Mouse (Mus musculus): ENCODE measurements at regions not wholly inside any gene's neighbourhood (a gene's known extent, or its start where the extent isn't known, plus 50 kb on each side); places are given as distances from the start of the nearest gene placed in this dataset.

DNA sequence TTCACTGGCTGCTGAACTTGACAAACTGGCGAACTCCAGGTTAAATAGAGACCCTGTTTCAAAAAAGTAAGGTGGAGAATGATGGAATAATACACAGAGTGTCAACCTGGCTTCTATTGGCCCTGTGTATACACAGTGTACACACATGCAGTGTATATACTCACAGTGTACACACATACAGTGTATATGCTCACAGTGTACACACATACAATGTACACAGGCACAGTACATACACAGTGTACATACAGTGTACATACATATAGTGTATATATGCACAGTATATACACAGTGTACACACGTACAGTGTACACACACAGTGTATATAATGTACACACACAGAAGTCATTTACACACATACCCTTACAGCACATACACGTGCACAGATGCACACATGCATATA lies 52.4 kb upstream of the Aldh1b1 start:
- Histone ChIP-seq H3K36me3 (replicated peaks; ENCODE audit: control insufficient read depth, insufficient read depth, low read depth) (no peaks in the 10 kb centered on the region), H3K4me1 (replicated peaks; ENCODE audit: control insufficient read depth in 2 of 2, insufficient read depth in 2 of 2, low read length in 1 of 2) (peaks cover 3 to 17% of the 10 kb centered on the region in 2 experiments), H3K4me3 (ENCODE audit: insufficient read depth in 1 of 2, low read depth in 2 of 2, low read length in 2 of 2) (no peak overlapping the region), H3K9ac (replicated peaks) (no peak overlapping the region), H3K4me2 (ENCODE audit: low read depth) (no peak overlapping the region), H3K9me3 (ENCODE audit: control insufficient read depth, low read length) (no peaks in the 10 kb centered on the region), H3K27ac (no peak overlapping the region), H3K27me3 (ENCODE audit: control insufficient read depth, insufficient read depth, low read length) (no peaks in the 10 kb centered on the region)
- WGBS (ENCODE audit: insufficient replicate concordance): 61% methylated on average over 3 of the region's 3 CpGs
- DNase-seq (ENCODE audit: low read depth in 3 of 3, low spot score in 3 of 3): no peak
- ATAC-seq (ENCODE audit: insufficient read depth): no peak
- TF ChIP-seq EP300 (IDR thresholded peaks at IDR 0.05; ENCODE audit: low read depth): no peak
- no peak for TF ChIP-seq CTCF (IDR thresholded peaks at IDR 0.05; ENCODE audit: low read depth)

DNA sequence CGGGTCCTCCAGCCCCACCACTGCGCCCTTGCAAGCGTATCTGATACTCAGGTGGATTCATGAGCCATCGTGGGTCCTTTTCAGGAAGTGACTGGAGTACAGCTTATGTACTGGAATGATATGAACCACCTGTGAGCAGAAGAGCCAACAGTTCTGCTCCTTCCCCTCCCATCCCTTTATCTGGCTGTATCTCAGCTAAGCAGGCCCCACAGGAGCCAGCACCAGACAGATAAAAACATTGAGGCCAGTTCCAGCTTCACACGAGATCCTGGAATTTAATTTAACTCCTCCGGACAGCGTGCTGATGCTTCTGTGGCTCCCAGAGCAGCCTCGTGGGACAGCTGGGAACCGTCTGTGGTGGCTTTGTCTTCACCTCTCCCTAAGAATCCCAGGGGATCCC lies 53.1 kb upstream of the Aldh1b1 start:
- ATAC-seq (ENCODE audit: insufficient read depth): peak; percentile 85
- DNase-seq (ENCODE audit: low read depth in 3 of 3, low spot score in 3 of 3): peak; percentile 20 to 42 (median 40)

DNA sequence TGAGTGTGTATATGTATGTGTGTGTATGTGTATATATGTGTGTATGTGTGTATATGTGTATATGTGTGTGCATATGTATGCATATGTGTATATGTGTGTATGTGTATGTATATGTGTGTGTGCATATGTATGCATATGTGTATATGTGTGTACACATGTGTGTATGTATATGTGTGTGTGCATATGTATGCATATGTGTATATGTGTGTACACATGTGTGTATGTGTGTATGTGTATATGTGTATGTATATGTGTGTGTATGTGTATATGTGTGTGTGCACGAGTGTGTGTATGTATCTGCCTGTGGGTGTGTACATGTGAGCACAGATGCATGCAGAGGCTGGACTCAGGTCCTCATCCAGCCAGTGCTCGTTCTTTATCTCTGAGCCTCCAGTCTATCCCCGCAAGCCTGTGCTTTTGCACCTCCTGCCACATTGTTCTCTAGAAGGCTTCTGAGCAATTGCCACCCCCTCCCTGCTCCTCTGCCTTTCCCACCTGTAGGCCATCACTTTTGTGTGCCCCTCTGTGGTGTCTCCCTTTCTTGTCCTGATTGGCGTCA lies 53.9 kb upstream of the Aldh1b1 start:
- no peak overlapping the region for H3K9ac ChIP-seq (replicated peaks)
- WGBS (ENCODE audit: insufficient replicate concordance): 59% methylated on average over 4 of the region's 4 CpGs
- no peak for TF ChIP-seq CTCF (IDR thresholded peaks at IDR 0.05; ENCODE audit: low read depth)
- TF ChIP-seq EP300 (IDR thresholded peaks at IDR 0.05; ENCODE audit: low read depth): no peak
- peak overlapping the region; percentile 42 for H3K4me2 ChIP-seq (ENCODE audit: low read depth)
- no peaks in the 10 kb centered on the region for H3K27me3 ChIP-seq (ENCODE audit: control insufficient read depth, insufficient read depth, low read length)
- peak overlapping the region; percentile 63 for H3K27ac ChIP-seq
- no peaks in the 10 kb centered on the region for H3K9me3 ChIP-seq (ENCODE audit: control insufficient read depth, low read length)
- DNase-seq (ENCODE audit: low read depth in 3 of 3, low spot score in 3 of 3): no peak
- H3K36me3 ChIP-seq (replicated peaks; ENCODE audit: control insufficient read depth, insufficient read depth, low read depth): no peaks in the 10 kb centered on the region
- peak; percentile 69; the same call in 1 of the 2 replicates for ATAC-seq (ENCODE audit: insufficient read depth)
- H3K4me1 ChIP-seq (replicated peaks; ENCODE audit: control insufficient read depth in 2 of 2, insufficient read depth in 2 of 2, low read length in 1 of 2): peaks cover 3 to 17% of the 10 kb centered on the region in 2 experiments
- H3K4me3 ChIP-seq (ENCODE audit: insufficient read depth in 1 of 2, low read depth in 2 of 2, low read length in 2 of 2): no peak overlapping the region

More for the DNA sequence above, 53.1 kb upstream of the Aldh1b1 start:
- Histone ChIP-seq H3K4me2 (ENCODE audit: low read depth) (peak overlapping the region; percentile 42), H3K4me1 (replicated peaks; ENCODE audit: control insufficient read depth in 2 of 2, insufficient read depth in 2 of 2, low read length in 1 of 2) (peaks cover 3 to 17% of the 10 kb centered on the region in 2 experiments), H3K27me3 (ENCODE audit: control insufficient read depth, insufficient read depth, low read length) (no peaks in the 10 kb centered on the region), H3K27ac (peak overlapping the region; percentile 63), H3K9ac (replicated peaks) (peak overlapping the region; percentile 18; the same call in 1 of the 2 replicates), H3K36me3 (replicated peaks; ENCODE audit: control insufficient read depth, insufficient read depth, low read depth) (no peaks in the 10 kb centered on the region), H3K9me3 (ENCODE audit: control insufficient read depth, low read length) (no peaks in the 10 kb centered on the region), H3K4me3 (ENCODE audit: insufficient read depth in 1 of 2, low read depth in 2 of 2, low read length in 2 of 2) (no peak overlapping the region)
- TF ChIP-seq EP300 (IDR thresholded peaks at IDR 0.05; ENCODE audit: low read depth): peak; percentile 80
- TF ChIP-seq CTCF (IDR thresholded peaks at IDR 0.05; ENCODE audit: low read depth): no peak
- WGBS (ENCODE audit: insufficient replicate concordance): 27% methylated on average over 9 of the region's 9 CpGs

DNA sequence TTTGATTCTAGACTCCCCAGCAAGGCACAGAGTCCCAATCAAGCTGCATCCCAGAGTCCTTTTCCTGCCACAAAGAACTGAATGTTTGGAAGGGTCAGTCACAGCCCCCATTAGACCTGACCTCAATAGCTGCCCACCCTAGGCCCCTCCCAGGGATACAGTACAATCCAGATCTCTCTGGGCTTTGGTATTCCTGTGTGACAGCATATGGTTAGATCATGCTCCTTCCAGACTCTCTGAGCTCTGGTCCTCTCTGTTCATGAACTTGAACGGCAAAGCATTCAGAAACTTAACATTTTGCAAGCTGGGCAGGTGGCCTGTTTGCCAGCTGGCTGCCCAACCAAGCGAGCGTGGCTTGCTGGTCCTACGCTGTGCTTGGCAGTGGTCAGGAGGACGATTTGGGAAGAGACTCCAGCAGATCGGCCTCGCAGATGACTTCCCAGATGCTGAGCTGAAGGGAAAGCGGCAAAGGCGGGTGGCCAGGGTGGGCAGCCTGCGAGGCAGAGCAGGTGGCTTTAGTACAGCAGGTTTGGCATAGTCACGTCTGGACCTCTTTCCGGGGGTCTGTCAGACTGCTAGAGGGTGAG lies 58.0 kb upstream of the Aldh1b1 start:
- Histone ChIP-seq H3K4me3 (ENCODE audit: insufficient read depth in 1 of 2, low read depth in 2 of 2, low read length in 2 of 2) (no peak overlapping the region), H3K4me2 (ENCODE audit: low read depth) (no peak overlapping the region), H3K27me3 (ENCODE audit: control insufficient read depth, insufficient read depth, low read length) (no peaks in the 10 kb centered on the region), H3K27ac (no peak overlapping the region), H3K9ac (replicated peaks) (no peak overlapping the region), H3K9me3 (ENCODE audit: control insufficient read depth, low read length) (no peaks in the 10 kb centered on the region), H3K36me3 (replicated peaks; ENCODE audit: control insufficient read depth, insufficient read depth, low read depth) (no peaks in the 10 kb centered on the region), H3K4me1 (replicated peaks; ENCODE audit: control insufficient read depth in 2 of 2, insufficient read depth in 2 of 2, low read length in 1 of 2) (peaks cover 3 to 12% of the 10 kb centered on the region in 2 experiments)
- DNase-seq (ENCODE audit: low read depth in 3 of 3, low spot score in 3 of 3) (no peak), ATAC-seq (ENCODE audit: insufficient read depth) (no peak)
- TF ChIP-seq CTCF (IDR thresholded peaks at IDR 0.05; ENCODE audit: low read depth): no peak
- TF ChIP-seq EP300 (IDR thresholded peaks at IDR 0.05; ENCODE audit: low read depth): no peak
- 69% methylated on average over 12 of the region's 12 CpGs for WGBS (ENCODE audit: insufficient replicate concordance)

DNA sequence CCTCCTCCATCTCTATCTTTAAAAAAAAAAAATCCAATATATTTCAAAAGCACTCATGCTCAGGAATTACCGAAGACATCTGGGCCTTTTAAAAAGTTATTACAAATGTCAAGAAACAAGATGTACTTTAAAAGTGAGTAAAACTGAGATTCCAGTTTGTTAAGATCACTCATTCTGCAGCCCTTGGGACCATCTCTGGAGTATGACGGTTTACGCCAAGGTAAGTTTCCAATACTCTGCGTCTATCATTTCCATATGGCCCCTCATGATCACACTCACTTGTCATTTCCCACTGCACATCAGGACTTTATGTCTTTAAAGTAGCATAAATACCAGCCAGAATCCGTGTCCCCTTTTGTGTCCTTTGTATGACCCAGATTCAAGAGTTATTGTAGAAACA lies 58.5 kb upstream of the Aldh1b1 start:
- no peaks in the 10 kb centered on the region for H3K9me3 ChIP-seq (ENCODE audit: control insufficient read depth, low read length)
- H3K36me3 ChIP-seq (replicated peaks; ENCODE audit: control insufficient read depth, insufficient read depth, low read depth): no peaks in the 10 kb centered on the region
- no peak for ATAC-seq (ENCODE audit: insufficient read depth)
- H3K4me3 ChIP-seq (ENCODE audit: insufficient read depth in 1 of 2, low read depth in 2 of 2, low read length in 2 of 2): no peak overlapping the region
- H3K27ac ChIP-seq: no peak overlapping the region
- 74% methylated on average over 5 of the region's 5 CpGs for WGBS (ENCODE audit: insufficient replicate concordance)
- TF ChIP-seq CTCF (IDR thresholded peaks at IDR 0.05; ENCODE audit: low read depth) (no peak), EP300 (IDR thresholded peaks at IDR 0.05; ENCODE audit: low read depth) (no peak)
- no peak for DNase-seq (ENCODE audit: low read depth in 3 of 3, low spot score in 3 of 3)
- H3K4me2 ChIP-seq (ENCODE audit: low read depth): no peak overlapping the region
- H3K9ac ChIP-seq (replicated peaks): no peak overlapping the region
- H3K27me3 ChIP-seq (ENCODE audit: control insufficient read depth, insufficient read depth, low read length): no peaks in the 10 kb centered on the region
- peaks cover 3 to 7% of the 10 kb centered on the region in 2 experiments for H3K4me1 ChIP-seq (replicated peaks; ENCODE audit: control insufficient read depth in 2 of 2, insufficient read depth in 2 of 2, low read length in 1 of 2)

Data from liver, embryonic 14.5 days (tissue).